Mouse (Mus musculus) limb, embryonic 14.5 days (tissue): Measurements from ENCODE around the gene Lhfpl5. TPM values are rescaled to one million over a fixed set of nuclear protein-coding genes. Genes with fewer than 3 reads are reported as not detected.
"Not testable (repeated sequence)": the region's sequence is repeated elsewhere in the genome, so short reads cannot be mapped to it uniquely, and the experiment has no call there.

Experiments
- ATAC-seq: fragments of 200-750 bp; cut with Nextera tagmentation; 2 replicates; pipeline ENCODE4 v1.8.0; 2017; ENCODE audit warnings: low read depth, moderate number of reproducible peaks, moderate TSS enrichment; ENCODE audit not compliant: low FRiP score
- DNase-seq: peaks from one replicate; pipeline ENCODE4 v3.0.0-alpha.2; 2015; ENCODE audit warnings: low spot score
- H3K27ac ChIP-seq: fragments of 300-500 bp; sonication (generic); replicated peaks from 2 replicates; pipeline ENCODE4 v1.5.1; 2014; ENCODE audit warnings: low read depth, mild to moderate bottlenecking, low read length, moderate library complexity, mixed read lengths
- H3K27me3 ChIP-seq: fragments of 300-500 bp; sonication (generic); 2 replicates; pipeline ENCODE4 v1.6.1; 2014; ENCODE audit warnings: low read length, mixed read lengths; ENCODE audit not compliant: control insufficient read depth, insufficient read depth
- H3K36me3 ChIP-seq: fragments of 300-500 bp; sonication (generic); 2 replicates; pipeline ENCODE4 v1.6.1; 2014; ENCODE audit warnings: mild to moderate bottlenecking, low read length, moderate library complexity, mixed read lengths; ENCODE audit not compliant: control insufficient read depth, insufficient read depth
- H3K4me1 ChIP-seq: fragments of 300-500 bp; sonication (generic); 2 replicates; pipeline ENCODE4 v1.6.1; 2014; ENCODE audit warnings: antibody characterized with exemption, low read length, mixed read lengths; ENCODE audit not compliant: control insufficient read depth, insufficient read depth
- H3K4me2 ChIP-seq: fragments of 300-500 bp; sonication (generic); replicated peaks from 2 replicates; pipeline ENCODE4 v1.6.1; 2014; ENCODE audit warnings: low read depth, mild to moderate bottlenecking, low read length, moderate library complexity; ENCODE audit not compliant: severe bottlenecking
- H3K4me3 ChIP-seq: fragments of 300-500 bp; sonication (generic); replicated peaks from 2 replicates; pipeline ENCODE4 v1.5.1; 2014; ENCODE audit warnings: low read length
- H3K9ac ChIP-seq: fragments of 300-500 bp; sonication (generic); 2 replicates; pipeline ENCODE4 v1.6.1; 2014; ENCODE audit warnings: mild to moderate bottlenecking, low read depth, low read length, moderate library complexity; ENCODE audit not compliant: severe bottlenecking
- H3K9me3 ChIP-seq: fragments of 300-500 bp; sonication (generic); 2 replicates; pipeline ENCODE4 v1.6.1; 2016; ENCODE audit warnings: low read length; ENCODE audit not compliant: control insufficient read depth
- POLR2A ChIP-seq: fragments of 200-500 bp; IDR thresholded peaks from 2 replicates; pipeline ENCODE4 v1.8.0; 2012; ENCODE audit warnings: inconsistent platforms, mild to moderate bottlenecking, moderate library complexity, borderline replicate concordance; ENCODE audit not compliant: insufficient read depth, insufficient read length; ENCODE audit errors: extremely low read depth
- WGBS: fragments of 180-500 bp; shearing (Covaris S2); extraction: QIAGEN DNeasy Blood & Tissue Kit; methylation state at CpG from one replicate; pipeline ENCODE4 v1.1.7; 2014; 5-methylcytosine and 5-hydroxymethylcytosine counted together
- polyA plus RNA-seq, 2 experiments: library from polyadenylated mRNA; depleted of rRNA in 1 of 2; stranded (reverse) in 1 of 2; unstranded in 1 of 2; fragments of >200 nt; fragmentation: Nextera tagmentation in 1 of 2; extraction: Ambion mirVana in 1 of 2; gene quantifications; 2 replicates each; pipeline versions ENCODE4 v1.2.1 to v1.2.3; 2012 to 2014

Gene Lhfpl5
- polyA plus RNA-seq, 2 experiments: 0.05 to 0.17 TPM

DNA sequence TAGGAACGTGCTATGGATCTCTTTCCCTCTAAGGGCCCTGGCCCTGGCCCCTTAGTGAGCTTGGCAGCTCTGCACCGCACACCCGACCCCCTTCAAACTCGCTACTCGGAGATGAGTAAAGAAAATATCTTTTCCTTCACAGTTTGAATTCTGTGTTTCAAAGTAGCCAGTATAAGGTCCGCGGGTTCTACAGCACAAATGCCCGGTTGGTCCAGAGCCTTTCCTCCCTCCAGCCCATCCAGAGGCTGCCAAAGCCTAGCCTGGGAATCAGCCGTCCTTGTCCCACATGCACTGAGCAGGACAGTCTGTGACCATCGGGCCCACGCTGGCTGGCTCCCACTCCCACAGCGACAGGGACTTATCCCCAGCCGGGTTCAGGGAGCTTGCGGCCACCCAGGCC, 26.3 kb upstream of the Lhfpl5 start, which contains the start of gene Clpsl2:
Clpsl2 (plus strand) TSS at position 301 of the 400 bp plus-strand sequence.
- H3K9me3 ChIP-seq: no peaks in the 10 kb centered on the region
- H3K27me3 ChIP-seq: no peaks in the 10 kb centered on the region
- H3K4me2 ChIP-seq: no peak within 1 kb of the TSS
- ATAC-seq (no peak), DNase-seq (no peak)
- no peak within 1 kb of the TSS for H3K9ac ChIP-seq
- WGBS: 77% methylated on average over 14 of the region's 14 CpGs
- TF ChIP-seq POLR2A: no peak
- H3K27ac ChIP-seq: no peak within 1 kb of the TSS
- no peaks in the 10 kb centered on the region for H3K36me3 ChIP-seq
- H3K4me1 ChIP-seq: peaks cover 9% of the 10 kb centered on the region; the same call in 1 of the 2 replicates
- H3K4me3 ChIP-seq: no peak within 1 kb of the TSS

DNA sequence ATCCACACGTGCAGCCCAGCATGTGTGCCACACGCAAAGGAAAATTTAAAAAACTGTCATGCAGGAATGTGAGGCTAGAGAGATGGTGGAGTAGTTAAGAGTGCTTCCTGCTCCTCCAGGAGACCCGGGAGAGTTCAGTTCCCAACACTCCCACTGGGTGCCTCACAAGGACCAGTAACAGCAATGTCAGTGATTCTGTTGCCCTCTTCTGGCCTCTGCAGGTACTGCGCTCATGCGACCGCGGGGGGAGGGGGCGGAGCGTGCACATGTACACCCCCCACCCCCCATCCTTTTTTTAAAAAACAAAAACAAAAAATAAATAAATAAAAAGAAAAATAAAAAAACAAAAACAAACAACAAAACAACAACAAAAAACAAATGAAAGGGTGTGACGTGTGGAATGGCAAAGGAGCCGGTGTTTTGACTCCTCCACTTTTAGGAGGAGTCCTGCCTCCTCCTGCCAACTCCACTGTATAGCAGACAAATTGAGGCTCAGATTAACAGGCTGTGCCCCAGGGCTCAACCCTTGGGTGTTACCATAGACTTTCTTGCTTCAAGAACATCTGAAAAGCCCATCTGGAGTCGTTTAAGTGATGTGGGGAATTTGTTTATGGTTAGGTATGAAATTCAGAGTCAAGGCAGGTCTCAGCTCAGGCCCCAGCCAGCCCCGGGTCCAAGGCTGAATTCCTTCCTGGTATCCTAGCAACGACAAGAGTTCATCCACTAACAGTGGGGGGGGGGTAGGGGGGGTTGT, 22.2 kb upstream of the Lhfpl5 start:
- H3K27ac ChIP-seq: no peak overlapping the region
- H3K9ac ChIP-seq: no peak overlapping the region
- peaks cover 14% of the 10 kb centered on the region for H3K4me1 ChIP-seq
- H3K9me3 ChIP-seq: no peaks in the 10 kb centered on the region
- H3K4me2 ChIP-seq: no peak overlapping the region; the same call in 1 of the 2 replicates
- no peak for TF ChIP-seq POLR2A
- no peak overlapping the region for H3K4me3 ChIP-seq
- H3K27me3 ChIP-seq: no peaks in the 10 kb centered on the region
- H3K36me3 ChIP-seq: no peaks in the 10 kb centered on the region
- peak; percentile 79 for DNase-seq
- WGBS: 3% methylated on average over 14 of the region's 14 CpGs
- peak; percentile 57; the same call in 1 of the 2 replicates for ATAC-seq

GRCm38 (mm10) chr17:28554021-28554420, 21.4 kb upstream of the Lhfpl5 start:
- H3K9me3 ChIP-seq, DNase-seq, H3K4me2 ChIP-seq, H3K27me3 ChIP-seq, H3K36me3 ChIP-seq, H3K9ac ChIP-seq, H3K27ac ChIP-seq, H3K4me3 ChIP-seq, ATAC-seq: not testable (repeated sequence)
- H3K4me1 ChIP-seq: peaks cover 17% of the 10 kb centered on the region
- WGBS: 83% methylated on average over 4 of the region's 4 CpGs

DNA sequence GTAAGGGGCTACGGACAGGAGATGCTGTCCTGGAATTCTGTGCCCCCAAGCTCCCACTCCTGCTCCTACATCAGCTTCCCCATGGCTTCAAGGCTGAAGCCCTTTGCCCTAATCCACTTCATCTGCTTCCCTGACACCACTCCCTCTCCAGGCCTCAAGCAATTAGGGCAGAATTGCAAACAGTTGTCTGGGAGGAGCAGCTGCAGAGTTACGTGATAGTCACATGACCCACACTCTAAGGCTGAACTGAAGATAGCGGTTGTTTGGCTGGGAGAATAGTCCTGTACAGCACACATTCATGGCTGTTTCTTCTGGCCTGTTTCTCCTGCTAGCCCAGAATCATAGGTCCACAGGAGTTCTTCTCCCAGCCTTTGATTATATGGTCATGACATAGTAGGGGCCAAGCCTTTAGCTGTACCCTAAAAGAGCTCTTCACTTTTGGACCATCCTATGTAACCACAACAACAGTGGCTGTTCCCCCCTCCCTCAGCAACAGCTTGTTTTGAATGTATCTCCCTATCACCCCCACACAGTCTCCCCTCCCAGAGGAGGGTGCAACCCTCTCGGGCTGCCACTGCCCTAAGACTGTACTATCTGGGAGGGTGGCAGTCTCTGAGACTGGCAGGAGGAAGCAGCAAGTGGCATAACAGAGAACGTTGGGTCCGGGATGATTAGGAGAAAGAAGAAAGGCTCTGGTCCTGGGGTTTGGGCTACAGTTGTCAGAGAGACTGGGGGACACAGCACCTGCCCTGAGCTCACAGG, 18.6 kb upstream of the Lhfpl5 start:
- ATAC-seq: no peak
- no peak overlapping the region for H3K9ac ChIP-seq
- H3K9me3 ChIP-seq: no peaks in the 10 kb centered on the region
- H3K4me2 ChIP-seq: no peak overlapping the region
- H3K27ac ChIP-seq: 0 out of 2 replicates have a peak overlapping the region, but pooled peaks have one; percentile 0
- no peak for TF ChIP-seq POLR2A
- no peaks in the 10 kb centered on the region for H3K36me3 ChIP-seq
- no peaks in the 10 kb centered on the region for H3K27me3 ChIP-seq
- peak; percentile 43 for DNase-seq
- peaks cover 17% of the 10 kb centered on the region for H3K4me1 ChIP-seq
- no peak overlapping the region for H3K4me3 ChIP-seq
- WGBS: 47% methylated on average over 6 of the region's 6 CpGs

GRCm38 (mm10) chr17:28557772-28558171, 17.7 kb upstream of the Lhfpl5 start:
- no peaks in the 10 kb centered on the region for H3K9me3 ChIP-seq
- DNase-seq (peak; percentile 28), ATAC-seq (peak; percentile 39; the same call in 1 of the 2 replicates)
- no peak for TF ChIP-seq POLR2A
- H3K9ac ChIP-seq: no peak overlapping the region
- no peak overlapping the region for H3K4me2 ChIP-seq
- peaks cover 19% of the 10 kb centered on the region for H3K4me1 ChIP-seq
- H3K4me3 ChIP-seq: no peak overlapping the region
- H3K27ac ChIP-seq: no peak overlapping the region
- H3K27me3 ChIP-seq: no peaks in the 10 kb centered on the region
- 54% methylated on average over 6 of the region's 6 CpGs for WGBS
- no peaks in the 10 kb centered on the region for H3K36me3 ChIP-seq
